ENCODE assay signal across 11 mouse cellular contexts in genomic region chr5:31081386-31081785, GRCm38 (mm10). TPM values are rescaled to one million over a fixed set of nuclear protein-coding genes. Genes with fewer than 3 reads are reported as not detected.
DNase-seq lines count a peak whose midpoint lies in the region; ATAC-seq and TF ChIP-seq lines count a peak whose summit lies in the region.
"Had no signal": no experiment of that assay in that cellular context is flagged by ENCODE, and none has a peak within 500 bp of the region (broad histone marks: within the 10 kb centered on the region; RNA-seq: fewer than 3 reads in every experiment).

No protein-coding gene starts in this region.

- WGBS in cerebellum, adult 2 months = 81% methylated on average over 3 of the region's 3 CpGs

- H3K4me1 ChIP-seq in cerebellum, adult 2 months (ENCODE audit: control insufficient read depth, insufficient read depth, low read length) = no peaks in the 10 kb centered on the region

- ATAC-seq in neutrophil, adult 5-6 weeks (ENCODE audit: extremely low read depth, insufficient number of reproducible peaks, low FRiP score, poor library complexity, severe bottlenecking) = 0 out of 2 replicates have a peak, but pooled peaks have one; percentile 23
- ATAC-seq: Patski had no signal

- TF ChIP-seq CTCF in cerebellum, adult 2 months (IDR thresholded peaks at IDR 0.05; ENCODE audit: borderline replicate concordance, insufficient read depth, low read depth, low read length) = peak; percentile 65

- H3K4me3 ChIP-seq in cerebellum, adult 2 months (replicated peaks; ENCODE audit: insufficient read depth, low read depth, low read length) = no peak overlapping the region
- H3K4me3 ChIP-seq: heart, embryonic 13.5 days; megakaryocyte, embryonic 14.5 days had no signal

- H3K27me3 ChIP-seq in cerebellum, adult 2 months (ENCODE audit: control insufficient read depth, insufficient read depth, low read length) = no peaks in the 10 kb centered on the region
- H3K27me3 ChIP-seq: Patski had no signal

- intact Hi-C loops in left cerebral cortex, postnatal 14 days (cut with DNase I) = loop anchor here (5.0 kb wide), 1 partner anchor 41 kb away; no protein-coding TSS in a partner anchor

- no peak for TF ChIP-seq POLR2A in cerebellum, adult 2 months (IDR thresholded peaks at IDR 0.05; ENCODE audit: borderline replicate concordance, insufficient read depth, low read length)

- DNase-seq in cerebellum, adult 2 months = no peak
- no peak for DNase-seq in cerebellum, adult 8-10 months
- DNase-seq in left cerebral cortex, postnatal 14 days (ENCODE audit: low spot score in 2 of 2) = peak; percentile 63 to 70
- DNase-seq in left cerebral cortex, adult 18-20 months (ENCODE audit: low spot score in 2 of 2) = no peak
- peak; percentile 70 for DNase-seq in adrenal gland, postnatal 14 days
- peak; percentile 65 for DNase-seq in kidney, postnatal 10 days
- no peak for DNase-seq in frontal cortex, postnatal 14 days (ENCODE audit: low spot score in 2 of 2)

- H3K27ac ChIP-seq in cerebellum, adult 2 months (ENCODE audit: insufficient read depth, low read length) = no peak overlapping the region
- H3K27ac ChIP-seq: heart, embryonic 13.5 days had no signal

RNA-seq across cellular contexts. Expression of gene Dnajc5g, which starts 24.7 kb away (rescaled TPM):
- polyA plus RNA-seq in cerebellum, adult 2 months (2012; rRNA removed) = not detected in 2 replicates
- not detected for total RNA-seq in left cerebral cortex, postnatal 14 days (2021)
- not detected for total RNA-seq in left cerebral cortex, adult 18-20 months (2021)
- not detected in 2 replicates for total RNA-seq in adrenal gland, postnatal 14 days (2021)
- total RNA-seq in neutrophil, adult 5-6 weeks (2017) = not detected in 2 replicates
- polyA plus RNA-seq: heart, embryonic 13.5 days; Patski had no signal

RNA-seq across cellular contexts. Expression of gene Slc30a3, which starts 26.7 kb away (rescaled TPM):
- polyA plus RNA-seq in cerebellum, adult 2 months (2012; rRNA removed) = 19.7 and 23.5 TPM in 2 replicates
- total RNA-seq in left cerebral cortex, postnatal 14 days (2021) = 100 to 1,000 TPM; 148 to 193 TPM
- total RNA-seq in left cerebral cortex, adult 18-20 months (2021) = 100 to 1,000 TPM; 145 to 165 TPM
- total RNA-seq in adrenal gland, postnatal 14 days (2021) = 0.49 and 0.74 TPM in 2 replicates
- total RNA-seq in neutrophil, adult 5-6 weeks (2017) = not detected in 2 replicates

RNA-seq across cellular contexts. Expression of gene Cad, which starts 26.8 kb away (rescaled TPM):
- polyA plus RNA-seq in cerebellum, adult 2 months (2012; rRNA removed) = 21.7 and 23.4 TPM in 2 replicates
- 10 to 100 TPM; 17.9 to 19.4 TPM for total RNA-seq in left cerebral cortex, postnatal 14 days (2021)
- 10 to 100 TPM; 19.2 to 24.4 TPM for total RNA-seq in left cerebral cortex, adult 18-20 months (2021)
- 31.0 and 37.3 TPM in 2 replicates for total RNA-seq in adrenal gland, postnatal 14 days (2021)
- total RNA-seq in neutrophil, adult 5-6 weeks (2017) = 10.6 and 19.6 TPM in 2 replicates

RNA-seq across cellular contexts. Expression of gene Slc5a6, which starts 32.7 kb away (rescaled TPM):
- polyA plus RNA-seq in cerebellum, adult 2 months (2012; rRNA removed) = 45.1 and 49.6 TPM in 2 replicates
- 10 to 100 TPM; 11.8 to 18.0 TPM for total RNA-seq in left cerebral cortex, postnatal 14 days (2021)
- total RNA-seq in left cerebral cortex, adult 18-20 months (2021) = 10 to 100 TPM; 19.3 to 20.9 TPM
- 19.7 and 24.0 TPM in 2 replicates for total RNA-seq in adrenal gland, postnatal 14 days (2021)
- 2.4 and 5.0 TPM in 2 replicates for total RNA-seq in neutrophil, adult 5-6 weeks (2017)

RNA-seq across cellular contexts. Expression of gene Atraid, which starts 33.3 kb away (rescaled TPM):
- polyA plus RNA-seq in cerebellum, adult 2 months (2012; rRNA removed) = 170 and 175 TPM in 2 replicates
- total RNA-seq in left cerebral cortex, postnatal 14 days (2021) = 10 to 100 TPM; 71.4 to 75.3 TPM
- 10 to 100 TPM; 70.6 to 73.8 TPM for total RNA-seq in left cerebral cortex, adult 18-20 months (2021)
- total RNA-seq in adrenal gland, postnatal 14 days (2021) = 116 and 121 TPM in 2 replicates
- total RNA-seq in neutrophil, adult 5-6 weeks (2017) = 50.5 and 56.0 TPM in 2 replicates

Comparison
In these comparisons a context has a peak if more than half of its experiments do, and no peak if none do; other contexts are left out.
1. DNase-seq: peak in left cerebral cortex, postnatal 14 days (2 of 2), adrenal gland, postnatal 14 days (single experiment) and kidney, postnatal 10 days (single experiment); none in cerebellum, adult 2 months (0 of 2), cerebellum, adult 8-10 months (single experiment), left cerebral cortex, adult 18-20 months (0 of 2) and frontal cortex, postnatal 14 days (0 of 2).
2. RNA of gene Slc30a3, which starts 26.7 kb away (total RNA-seq): 148 to 193 TPM in left cerebral cortex, postnatal 14 days and 145 to 165 TPM in left cerebral cortex, adult 18-20 months; 0.49 to 0.74 TPM in adrenal gland, postnatal 14 days and not detected in neutrophil, adult 5-6 weeks; every median in the first group is over 10 times any median in the second.